Mouse (Mus musculus) liver, postnatal 0 days (tissue): ENCODE data around the gene Glt28d2.

Source experiments
- CTCF ChIP-seq: sonication (generic); IDR thresholded peaks from 2 replicates; pipeline ENCODE4 v1.5.1; 2016; ENCODE audit warnings: antibody characterized with exemption, low read depth
- EP300 ChIP-seq: IDR thresholded peaks from 2 replicates; pipeline ENCODE4 v1.6.1; 2016; ENCODE audit warnings: antibody characterized with exemption, low read depth, mild to moderate bottlenecking

DNA sequence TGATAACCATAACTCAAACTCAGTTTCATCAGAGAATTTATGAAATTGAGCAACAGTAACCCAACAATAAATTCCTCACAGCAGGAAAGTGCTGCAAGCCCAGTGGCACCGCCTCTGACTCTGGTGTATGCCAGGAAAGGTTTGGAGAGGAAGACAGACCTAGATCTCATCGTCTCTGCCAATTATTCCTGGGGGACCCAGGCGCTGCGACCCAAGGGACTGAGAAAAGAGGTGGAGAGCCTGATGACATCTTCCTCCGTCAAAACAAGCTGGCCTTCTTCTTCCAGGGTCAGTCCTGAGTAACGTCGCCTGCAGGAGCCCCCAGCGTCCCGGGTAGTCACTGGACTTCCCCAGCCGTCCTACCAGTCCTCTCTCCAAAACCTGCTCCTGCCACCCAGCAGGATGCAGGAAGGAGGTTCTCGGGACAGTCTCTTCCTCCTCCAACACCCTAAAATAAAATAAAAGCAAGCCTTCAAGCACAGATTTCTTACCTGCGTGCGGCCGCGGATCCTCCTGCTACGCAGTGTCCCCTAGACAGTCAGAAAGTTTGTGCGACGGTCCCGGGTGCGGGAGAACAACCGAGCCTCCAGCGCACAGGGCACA lies 579 bp downstream of the Glt28d2 start:
- TF ChIP-seq CTCF (no peak), EP300 (no peak)
